Mouse (Mus musculus) heart, postnatal 0 days (tissue): ENCODE data around the gene Wdpcp. TPM values are rescaled to one million over a fixed set of nuclear protein-coding genes. Genes with fewer than 3 reads are reported as not detected.
A peak's percentile ranks its signal among the peaks of the same experiment; 100 is the strongest.

Source experiments
- ATAC-seq: fragments of 200-750 bp; cut with Nextera tagmentation; 2 replicates; pipeline ENCODE4 v1.8.0; 2017; ENCODE audit warnings: low read depth, moderate number of reproducible peaks, moderate library complexity; ENCODE audit not compliant: insufficient read depth
- DNase-seq: peaks from one replicate; pipeline ENCODE4 v3.0.0-alpha.2; 2016; ENCODE audit warnings: low spot score
- H3K27ac ChIP-seq: fragments of 300-500 bp; sonication (generic); 2 replicates; pipeline ENCODE4 v1.5.1; 2014; ENCODE audit warnings: low read depth, mild to moderate bottlenecking
- H3K27me3 ChIP-seq: fragments of 300-500 bp; sonication (generic); 2 replicates; pipeline ENCODE4 v1.6.1; 2014; ENCODE audit warnings: low read length, mixed read lengths; ENCODE audit not compliant: control insufficient read depth, insufficient read depth
- H3K36me3 ChIP-seq: fragments of 300-500 bp; sonication (generic); replicated peaks from 2 replicates; pipeline ENCODE4 v1.6.1; 2014; ENCODE audit warnings: low read length, mixed read lengths; ENCODE audit not compliant: control insufficient read depth, insufficient read depth
- H3K4me1 ChIP-seq: fragments of 300-500 bp; sonication (generic); 2 replicates; pipeline ENCODE4 v1.6.1; 2014; ENCODE audit warnings: antibody characterized with exemption; ENCODE audit not compliant: control insufficient read depth, insufficient read depth
- H3K4me2 ChIP-seq: fragments of 300-500 bp; sonication (generic); 2 replicates; pipeline ENCODE4 v1.6.1; 2014; ENCODE audit warnings: low read depth, mild to moderate bottlenecking, low read length, moderate library complexity
- H3K4me3 ChIP-seq: fragments of 300-500 bp; sonication (generic); 2 replicates; pipeline ENCODE4 v1.5.1; 2014; ENCODE audit warnings: low read depth, low read length
- H3K9ac ChIP-seq: fragments of 300-500 bp; sonication (generic); replicated peaks from 2 replicates; pipeline ENCODE4 v1.6.1; 2014; ENCODE audit warnings: low read depth, low read length, mixed read lengths
- H3K9me3 ChIP-seq: fragments of 300-500 bp; sonication (generic); replicated peaks from 2 replicates; pipeline ENCODE4 v1.6.1; 2016; ENCODE audit warnings: low read length; ENCODE audit not compliant: control insufficient read depth
- CTCF ChIP-seq: IDR thresholded peaks from 2 replicates; pipeline ENCODE4 v1.5.1; 2016; ENCODE audit warnings: antibody characterized with exemption, control low read depth, low read depth
- EP300 ChIP-seq: IDR thresholded peaks from 2 replicates; pipeline ENCODE4 v1.6.1; 2016; ENCODE audit warnings: antibody characterized with exemption, low read depth
- WGBS: fragments of 180-500 bp; shearing (Covaris S2); extraction: QIAGEN DNeasy Blood & Tissue Kit; methylation state at CpG from one replicate; pipeline ENCODE4 v1.1.7; 2014; 5-methylcytosine and 5-hydroxymethylcytosine counted together
- polyA plus RNA-seq: library from polyadenylated mRNA; unstranded; fragments of >200 nt; fragmentation: Nextera tagmentation; extraction: Ambion mirVana; gene quantifications from 2 replicates; pipeline ENCODE4 v1.2.1, GENCODE M21; 2015
- total RNA-seq: library from RNA; depleted of rRNA; stranded (reverse); fragments of >200 nt; gene quantifications from 2 replicates; pipeline ENCODE4 v1.2.3, GENCODE M21; 2014; ENCODE audit warnings: low replicate concordance

The Wdpcp gene
- total and polyA plus RNA-seq, 2 experiments from 2014 or later, result 4.0 to 5.8 TPM

DNA sequence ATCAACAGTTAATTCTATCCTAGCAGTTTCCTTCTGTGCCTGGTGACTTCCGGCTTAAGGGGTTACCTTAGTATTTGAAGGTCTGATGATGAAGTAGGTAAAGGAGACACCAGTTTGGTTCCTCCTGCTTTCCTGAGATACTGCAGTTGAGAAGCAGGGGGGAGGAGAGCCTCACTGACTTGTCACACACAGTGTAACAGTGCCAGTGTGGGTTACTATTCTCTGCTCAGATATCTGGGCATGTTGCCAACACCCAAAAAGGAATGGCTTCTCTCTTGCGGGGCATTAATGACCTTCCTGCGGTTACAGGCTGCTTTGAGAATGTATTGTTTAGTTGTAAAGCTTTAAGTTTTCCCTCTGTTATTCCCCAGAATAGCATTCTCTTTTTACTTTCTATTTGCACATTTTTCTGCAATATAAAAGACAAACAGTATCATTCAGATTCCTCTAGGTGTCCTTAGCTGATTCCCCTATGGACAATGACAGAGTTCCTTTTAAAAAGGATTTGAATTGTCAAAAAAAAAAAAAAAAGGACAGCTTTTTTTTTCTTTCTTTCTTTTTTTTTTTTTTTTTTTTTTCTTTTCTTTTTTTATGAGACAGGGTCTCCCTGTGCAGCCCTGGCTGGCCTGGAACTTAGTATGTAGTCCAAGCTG is 2.5 kb upstream of the Wdpcp start:
- peak overlapping the region; percentile 61 for H3K4me2 ChIP-seq
- H3K9me3 ChIP-seq, result no peaks in the 10 kb centered on the region
- peak; percentile 93 for DNase-seq
- peak overlapping the region; percentile 88 for H3K4me3 ChIP-seq
- peak overlapping the region; percentile 96 for H3K27ac ChIP-seq
- peak overlapping the region; percentile 64 for H3K9ac ChIP-seq
- H3K27me3 ChIP-seq, result no peaks in the 10 kb centered on the region
- H3K36me3 ChIP-seq, result peaks cover 27% of the 10 kb centered on the region
- TF ChIP-seq EP300, result peak; percentile 39; the same call in 1 of the 2 replicates
- peak; percentile 16; the same call in 1 of the 2 replicates for TF ChIP-seq CTCF
- peak; percentile 37 for ATAC-seq
- peaks cover 21% of the 10 kb centered on the region; the same call in 1 of the 2 replicates for H3K4me1 ChIP-seq
- 5% methylated on average over 3 of the region's 3 CpGs for WGBS

DNA sequence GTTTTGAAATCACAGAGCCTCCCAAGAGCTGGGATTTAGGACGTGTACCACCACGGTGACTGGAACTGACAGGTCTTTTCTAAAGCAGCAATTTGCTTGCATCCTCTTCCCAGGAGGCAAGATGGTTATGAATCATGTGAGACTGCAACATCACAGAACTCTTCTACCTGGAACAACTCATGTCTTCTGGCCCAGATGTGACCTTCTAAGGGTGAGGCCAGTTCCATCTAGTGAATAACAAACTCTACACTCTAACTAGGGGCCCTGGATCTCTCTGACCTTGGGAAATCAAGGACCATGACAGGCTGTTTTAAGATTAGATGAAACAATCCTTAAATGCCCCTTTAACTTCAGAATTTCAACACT is 1.9 kb upstream of the Wdpcp start:
- peak overlapping the region; percentile 64 for H3K9ac ChIP-seq

DNA sequence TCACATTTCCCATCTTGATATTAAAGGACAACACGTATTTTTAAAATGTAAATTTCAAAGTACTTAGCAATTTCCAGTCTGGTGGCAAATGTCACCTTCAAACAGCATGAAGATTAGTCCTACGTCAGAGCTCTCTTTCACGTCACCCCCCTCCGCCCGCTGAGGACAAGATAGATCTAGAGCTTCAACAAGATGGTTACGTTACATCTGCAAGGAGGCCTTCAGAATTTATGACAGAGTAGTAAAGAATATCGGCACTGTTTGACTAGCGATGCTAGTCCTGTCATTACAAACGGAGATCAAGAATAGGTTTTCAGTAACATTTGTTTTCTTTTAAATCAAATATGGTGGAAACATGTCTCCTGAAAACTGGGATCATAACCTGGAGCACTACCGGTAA is 1.1 kb upstream of the Wdpcp start:
- TF ChIP-seq CTCF (no peak), EP300 (no peak)
- WGBS, result 5% methylated on average over 10 of the region's 10 CpGs

More for the DNA sequence above, 1.9 kb upstream of the Wdpcp start:
- peak overlapping the region; percentile 96 for H3K27ac ChIP-seq
- ATAC-seq, result no peak
- H3K36me3 ChIP-seq, result peaks cover 22% of the 10 kb centered on the region
- 19% methylated on average over 2 of the region's 2 CpGs for WGBS
- DNase-seq, result peak; percentile 26
- H3K4me1 ChIP-seq, result peaks cover 21% of the 10 kb centered on the region; the same call in 1 of the 2 replicates
- no peaks in the 10 kb centered on the region for H3K27me3 ChIP-seq
- peak overlapping the region; percentile 88 for H3K4me3 ChIP-seq
- no peak for TF ChIP-seq CTCF
- no peak for TF ChIP-seq EP300
- H3K4me2 ChIP-seq, result peak overlapping the region; percentile 61
- no peaks in the 10 kb centered on the region for H3K9me3 ChIP-seq

DNA sequence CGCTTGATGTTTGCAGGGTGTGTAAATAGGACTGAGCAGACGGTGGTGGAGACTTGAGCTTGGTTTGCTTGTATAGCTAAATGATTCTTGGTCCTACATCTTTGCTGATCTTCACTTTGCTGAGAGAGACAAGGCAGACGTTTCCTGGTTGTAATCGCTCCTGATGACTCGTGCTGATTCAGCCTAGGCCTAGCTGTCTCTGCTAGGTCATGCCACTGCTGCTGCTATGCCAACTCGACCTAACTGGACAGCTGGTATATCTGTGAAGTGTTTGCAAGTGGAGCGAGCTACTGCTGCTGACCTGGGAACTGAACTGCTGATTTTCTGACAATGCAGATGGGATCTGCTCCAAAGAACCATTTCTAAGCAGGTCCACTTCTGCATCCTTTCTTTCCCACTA is 9.4 kb downstream of the Wdpcp start:
- no peaks in the 10 kb centered on the region for H3K27me3 ChIP-seq
- no peaks in the 10 kb centered on the region for H3K4me1 ChIP-seq
- H3K4me2 ChIP-seq, result no peak overlapping the region
- DNase-seq (no peak), ATAC-seq (no peak)
- H3K27ac ChIP-seq, result no peak overlapping the region
- no peaks in the 10 kb centered on the region for H3K36me3 ChIP-seq
- H3K4me3 ChIP-seq, result no peak overlapping the region
- TF ChIP-seq CTCF (no peak), EP300 (no peak)
- no peaks in the 10 kb centered on the region for H3K9me3 ChIP-seq
- 63% methylated on average over 7 of the region's 7 CpGs for WGBS
- no peak overlapping the region for H3K9ac ChIP-seq

More for the DNA sequence above, 1.1 kb upstream of the Wdpcp start:
- DNase-seq, result peak; percentile 75
- ATAC-seq, result no peak
- Histone ChIP-seq H3K9me3 (no peaks in the 10 kb centered on the region), H3K4me1 (0 out of 2 replicates have a peak, but pooled peaks cover 15% of the 10 kb centered on the region), H3K27me3 (no peaks in the 10 kb centered on the region), H3K27ac (peak overlapping the region; percentile 96), H3K36me3 (peaks cover 14% of the 10 kb centered on the region), H3K9ac (peak overlapping the region; percentile 92), H3K4me3 (peak overlapping the region; percentile 88), H3K4me2 (peak overlapping the region; percentile 61)

DNA sequence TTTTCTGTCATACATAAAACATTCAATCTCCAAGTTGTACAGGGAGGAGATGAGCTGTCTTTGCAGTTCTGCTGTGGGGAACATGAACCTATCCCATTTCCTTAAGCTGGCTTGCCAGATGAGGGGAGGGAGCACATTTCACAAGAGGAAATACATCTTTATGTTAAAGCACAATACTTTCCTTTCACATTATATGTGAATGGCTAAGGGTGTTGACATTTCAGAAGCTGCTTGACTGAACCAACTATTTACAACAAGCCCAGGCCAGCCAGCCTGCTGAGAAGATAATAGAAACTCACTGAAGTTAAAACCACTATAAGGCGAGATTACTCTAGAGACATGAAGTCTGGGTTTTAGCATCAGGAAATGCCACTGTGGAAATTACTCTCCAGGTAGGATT is 11.3 kb downstream of the Wdpcp start:
- Histone ChIP-seq H3K27me3 (no peaks in the 10 kb centered on the region), H3K9ac (no peak overlapping the region), H3K27ac (no peak overlapping the region), H3K4me2 (no peak overlapping the region), H3K4me1 (no peaks in the 10 kb centered on the region), H3K36me3 (no peaks in the 10 kb centered on the region), H3K9me3 (no peaks in the 10 kb centered on the region), H3K4me3 (no peak overlapping the region)
- 68% methylated on average over 1 of the region's 1 CpGs for WGBS
- ATAC-seq (no peak), DNase-seq (no peak)
- TF ChIP-seq EP300 (no peak), CTCF (no peak)
